Mouse (Mus musculus) heart, adult 2 months (tissue): Measurements from ENCODE around the gene Hmga2. TPM values are rescaled to one million over a fixed set of nuclear protein-coding genes. Genes with fewer than 3 reads are reported as not detected.

Experiments
- DNase-seq, 2 experiments: peaks; one replicate each; pipeline ENCODE4 v3.0.0; 2021
- H3K27ac ChIP-seq: fragments of 200-600 bp; 2 replicates; pipeline ENCODE4 v1.8.1; 2022
- H3K27me3 ChIP-seq: fragments of 200-500 bp; 2 replicates; pipeline ENCODE4 v1.6.1; 2012; ENCODE audit warnings: mild to moderate bottlenecking, low read length, inconsistent platforms, mixed read lengths; ENCODE audit not compliant: control insufficient read depth, insufficient read depth
- H3K36me3 ChIP-seq: fragments of 200-500 bp; 2 replicates; pipeline ENCODE4 v1.6.1; 2012; ENCODE audit warnings: low read length, inconsistent platforms; ENCODE audit not compliant: control insufficient read depth, insufficient read depth
- H3K4me1 ChIP-seq: fragments of 200-500 bp; 2 replicates; pipeline ENCODE4 v1.6.1; 2011; ENCODE audit warnings: low read length; ENCODE audit not compliant: control insufficient read depth, insufficient read depth
- H3K4me3 ChIP-seq: fragments of 200-600 bp; 2 replicates; pipeline ENCODE4 v1.8.1; 2022
- H3K79me2 ChIP-seq: fragments of 200-500 bp; replicated peaks from 2 replicates; pipeline ENCODE4 v1.6.1; 2012; ENCODE audit warnings: mild to moderate bottlenecking, inconsistent platforms, low read length, moderate library complexity, mixed read lengths; ENCODE audit not compliant: control insufficient read depth, insufficient read depth
- H3K9ac ChIP-seq: fragments of 200-500 bp; 2 replicates; pipeline ENCODE4 v1.6.1; 2012; ENCODE audit warnings: low read depth, mild to moderate bottlenecking, control low read depth, inconsistent platforms, low read length, mixed read lengths
- CTCF ChIP-seq: fragments of 200-600 bp; IDR thresholded peaks from 2 replicates; pipeline ENCODE4 v1.8.1; 2022; ENCODE audit warnings: antibody characterized with exemption, mild to moderate bottlenecking, moderate library complexity
- EP300 ChIP-seq: fragments of 200-500 bp; IDR thresholded peaks from 2 replicates; pipeline ENCODE4 v1.6.1; 2011; ENCODE audit warnings: low read depth, low read length, control low read depth; ENCODE audit not compliant: insufficient read depth
- POLR2A ChIP-seq: fragments of 200-500 bp; IDR thresholded peaks from 2 replicates; pipeline ENCODE4 v1.6.1; 2011; ENCODE audit warnings: mild to moderate bottlenecking, low read depth, low read length, control low read depth; ENCODE audit not compliant: insufficient read depth
- WGBS: fragments of 180-500 bp; shearing (Covaris S2); methylation state at CpG from one replicate; pipeline ENCODE4 v1.1.7; 2018; 5-methylcytosine and 5-hydroxymethylcytosine counted together
- intact Hi-C: fragments of 180-260 bp; cut with DNase I; formaldehyde crosslinking; loops from one replicate; pipeline ENCODE4 v1.15.1; 2025
- polyA plus RNA-seq: library from polyadenylated mRNA; depleted of rRNA; stranded (reverse); fragments of >200 nt; gene quantifications from 2 replicates; pipeline ENCODE4 v1.2.3, GENCODE M21; 2012
- total RNA-seq, 2 experiments: library from RNA; stranded (reverse); gene quantifications; 2 replicates each; pipeline ENCODE4 v1.2.3; 2021

The Hmga2 gene
- total and polyA plus RNA-seq, 3 experiments, result not detected

DNA sequence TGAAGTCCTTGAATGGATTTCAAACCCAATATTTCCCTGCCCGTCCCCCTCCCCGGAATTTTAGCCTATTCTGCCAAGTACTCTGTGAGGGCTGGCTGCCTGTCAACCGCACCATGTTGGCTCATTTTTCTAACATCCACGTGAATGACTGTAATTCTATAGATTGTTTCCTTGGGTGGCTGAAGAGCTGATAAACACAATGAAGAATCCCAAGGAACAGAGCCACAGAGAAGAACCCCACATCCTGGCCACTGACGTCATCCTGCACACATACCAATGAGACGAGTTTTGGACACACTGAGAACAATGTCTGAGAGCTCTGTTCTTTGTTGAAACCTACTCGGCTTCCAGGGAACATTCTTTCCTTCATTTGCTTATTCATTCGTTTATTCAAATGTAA, 74.5 kb downstream of the Hmga2 start:
- no peak for DNase-seq
- Histone ChIP-seq H3K4me3 (no peak overlapping the region), H3K27me3 (no peaks in the 10 kb centered on the region), H3K4me1 (no peaks in the 10 kb centered on the region), H3K9ac (no peak overlapping the region), H3K36me3 (no peaks in the 10 kb centered on the region), H3K79me2 (no peaks in the 10 kb centered on the region), H3K27ac (no peak overlapping the region)
- TF ChIP-seq EP300 (no peak), POLR2A (no peak), CTCF (no peak)
- intact Hi-C loops, result no loop called here
- 35% methylated on average over 8 of the region's 8 CpGs for whole genome bisulfite sequencing

DNA sequence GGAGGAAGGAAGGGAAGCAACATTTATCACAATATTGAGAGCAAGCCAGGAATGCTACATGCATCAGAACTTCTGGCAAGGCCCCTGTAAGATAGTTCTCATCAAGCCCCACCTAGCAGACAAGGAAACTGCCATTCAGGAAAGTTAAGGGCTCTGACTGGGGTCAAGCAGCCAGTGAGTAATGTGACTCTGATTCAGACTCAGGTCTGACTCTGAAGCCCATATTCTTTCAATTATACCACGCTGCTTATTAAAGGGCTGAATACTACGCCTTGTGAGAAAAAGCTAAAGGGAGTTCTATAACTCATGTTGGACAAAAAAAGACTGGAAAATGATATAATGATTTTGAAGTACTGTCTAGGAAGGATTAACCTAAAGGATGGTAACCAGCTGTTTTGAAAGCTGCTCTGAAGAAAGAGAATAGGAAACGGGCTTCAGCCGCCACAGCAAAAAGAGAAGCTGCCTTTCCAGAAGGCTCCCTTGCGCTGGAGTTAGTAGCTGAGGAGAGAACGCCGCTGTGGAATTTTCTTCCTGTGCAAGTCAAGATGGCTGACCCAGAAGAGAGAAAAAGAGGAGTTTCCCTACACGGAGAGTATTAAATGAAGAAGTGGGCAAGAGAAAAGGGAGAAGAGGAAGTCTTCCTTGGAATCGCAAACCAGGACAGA, 76.3 kb downstream of the Hmga2 start:
- intact Hi-C loops, result no loop called here
- DNase-seq, result no peak
- TF ChIP-seq CTCF, result no peak
- no peak for TF ChIP-seq POLR2A
- no peak for TF ChIP-seq EP300
- Histone ChIP-seq H3K9ac (no peak overlapping the region), H3K36me3 (no peaks in the 10 kb centered on the region), H3K4me1 (no peaks in the 10 kb centered on the region), H3K4me3 (no peak overlapping the region), H3K27ac (no peak overlapping the region), H3K79me2 (no peaks in the 10 kb centered on the region), H3K27me3 (no peaks in the 10 kb centered on the region)
- 65% methylated on average over 9 of the region's 9 CpGs for WGBS

DNA sequence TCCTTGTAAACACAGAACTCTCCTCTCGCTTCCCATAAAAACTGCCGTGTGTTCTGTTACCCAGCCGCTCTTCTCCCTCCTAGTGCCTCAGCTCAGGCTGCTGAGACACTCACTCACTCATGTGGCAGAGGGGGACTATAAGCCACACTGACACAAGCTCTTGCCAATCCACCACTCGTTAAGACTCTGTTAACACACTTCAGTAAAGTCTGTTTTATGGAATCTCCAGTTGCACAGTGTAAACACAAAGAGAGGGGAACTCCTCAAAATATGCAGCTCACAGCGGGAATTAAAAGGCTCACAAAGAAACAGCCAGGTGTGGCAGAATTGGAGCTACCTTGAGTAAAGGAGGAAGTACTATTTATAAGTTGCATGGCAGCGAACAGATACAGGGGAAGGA, 77.5 kb downstream of the Hmga2 start:
- Histone ChIP-seq H3K9ac (no peak overlapping the region), H3K36me3 (no peaks in the 10 kb centered on the region), H3K27me3 (no peaks in the 10 kb centered on the region), H3K4me1 (no peaks in the 10 kb centered on the region), H3K27ac (no peak overlapping the region), H3K4me3 (no peak overlapping the region), H3K79me2 (no peaks in the 10 kb centered on the region)
- TF ChIP-seq EP300 (no peak), POLR2A (no peak), CTCF (no peak)
- WGBS, result 63% methylated on average over 6 of the region's 6 CpGs
- no peak for DNase-seq
- intact Hi-C loops, result no loop called here

DNA sequence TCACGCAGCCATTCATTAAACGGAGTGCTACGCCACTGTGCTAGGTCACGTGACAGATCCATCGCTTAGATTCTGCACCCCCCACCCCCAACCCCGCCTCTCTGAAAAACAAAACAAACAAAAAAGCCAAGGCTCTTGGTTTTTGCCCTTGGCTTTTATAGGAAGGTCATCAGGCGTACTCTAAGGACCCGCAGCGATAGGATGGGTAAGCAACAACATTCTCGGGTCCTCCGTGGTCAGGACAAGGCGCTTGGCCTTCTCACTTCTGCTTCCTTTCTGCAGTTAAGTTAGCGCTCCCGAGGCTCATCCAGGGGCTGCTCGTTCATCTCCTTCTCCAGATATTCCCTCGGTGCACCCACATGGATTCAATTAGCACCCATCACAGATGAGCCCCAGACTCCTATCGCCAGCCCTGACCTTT, 79.0 kb downstream of the Hmga2 start:
- no peak overlapping the region for H3K9ac ChIP-seq
- no peaks in the 10 kb centered on the region for H3K79me2 ChIP-seq
- intact Hi-C loops, result no loop called here
- no peaks in the 10 kb centered on the region for H3K36me3 ChIP-seq
- 85% methylated on average over 17 of the region's 17 CpGs for WGBS
- H3K27ac ChIP-seq, result no peak overlapping the region
- H3K4me3 ChIP-seq, result no peak overlapping the region
- TF ChIP-seq POLR2A, result no peak
- no peak for TF ChIP-seq CTCF
- no peak for TF ChIP-seq EP300
- H3K4me1 ChIP-seq, result no peaks in the 10 kb centered on the region
- no peak for DNase-seq
- no peaks in the 10 kb centered on the region for H3K27me3 ChIP-seq

DNA sequence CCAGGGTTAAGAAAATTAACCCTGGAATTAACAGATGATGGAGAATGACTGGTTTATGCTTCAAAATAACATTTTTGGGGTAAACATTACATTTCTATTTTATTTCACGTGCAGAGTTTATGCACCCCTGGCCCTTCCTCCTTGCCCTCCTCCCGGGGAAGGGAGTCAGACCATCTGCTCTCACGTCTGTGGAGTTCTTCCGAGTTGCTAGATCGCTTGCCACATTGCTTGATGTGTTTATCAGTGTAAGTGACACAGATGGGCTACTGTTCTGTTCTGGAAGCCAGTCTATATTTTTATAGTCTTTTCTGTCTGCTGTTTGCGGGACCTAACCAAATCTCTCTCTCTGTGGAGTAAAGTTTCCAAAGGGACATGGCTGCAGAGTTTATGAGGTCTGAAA, 80.7 kb downstream of the Hmga2 start:
- WGBS, result 78% methylated on average over 6 of the region's 6 CpGs
- no peaks in the 10 kb centered on the region for H3K27me3 ChIP-seq
- DNase-seq, result no peak
- H3K4me3 ChIP-seq, result no peak overlapping the region
- no peak overlapping the region for H3K9ac ChIP-seq
- H3K36me3 ChIP-seq, result no peaks in the 10 kb centered on the region
- TF ChIP-seq CTCF (no peak), POLR2A (no peak), EP300 (no peak)
- no peak overlapping the region for H3K27ac ChIP-seq
- H3K4me1 ChIP-seq, result no peaks in the 10 kb centered on the region
- intact Hi-C loops, result no loop called here
- H3K79me2 ChIP-seq, result no peaks in the 10 kb centered on the region

DNA sequence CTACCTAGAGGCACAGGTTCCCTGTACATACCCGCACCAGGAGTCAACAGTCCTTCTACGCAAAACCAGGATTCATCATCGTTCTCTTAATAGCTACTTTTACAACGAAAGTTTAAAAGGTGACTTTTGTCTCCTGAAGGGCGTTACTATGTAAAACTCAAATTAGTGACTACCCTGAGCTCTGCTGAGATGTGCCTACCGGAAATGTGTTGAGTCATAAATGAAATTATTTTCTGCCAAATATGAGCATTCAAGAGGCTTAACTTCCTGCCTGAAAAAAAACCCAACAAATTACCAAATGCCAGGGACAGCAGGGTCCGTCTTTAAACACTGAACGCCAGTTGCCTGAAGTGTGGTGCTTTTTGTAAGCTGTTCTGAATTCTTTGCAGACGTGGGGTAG, 81.5 kb downstream of the Hmga2 start:
- H3K27me3 ChIP-seq, result no peaks in the 10 kb centered on the region
- H3K36me3 ChIP-seq, result no peaks in the 10 kb centered on the region
- H3K4me3 ChIP-seq, result no peak overlapping the region
- intact Hi-C loops, result no loop called here
- H3K9ac ChIP-seq, result no peak overlapping the region
- no peak overlapping the region for H3K27ac ChIP-seq
- no peak for DNase-seq
- WGBS, result 85% methylated on average over 9 of the region's 9 CpGs
- H3K79me2 ChIP-seq, result no peaks in the 10 kb centered on the region
- TF ChIP-seq CTCF (no peak), EP300 (no peak), POLR2A (no peak)
- H3K4me1 ChIP-seq, result no peaks in the 10 kb centered on the region
